Comparison of ENCODE assay signal across 15 mouse cellular contexts in the genomic region with DNA sequence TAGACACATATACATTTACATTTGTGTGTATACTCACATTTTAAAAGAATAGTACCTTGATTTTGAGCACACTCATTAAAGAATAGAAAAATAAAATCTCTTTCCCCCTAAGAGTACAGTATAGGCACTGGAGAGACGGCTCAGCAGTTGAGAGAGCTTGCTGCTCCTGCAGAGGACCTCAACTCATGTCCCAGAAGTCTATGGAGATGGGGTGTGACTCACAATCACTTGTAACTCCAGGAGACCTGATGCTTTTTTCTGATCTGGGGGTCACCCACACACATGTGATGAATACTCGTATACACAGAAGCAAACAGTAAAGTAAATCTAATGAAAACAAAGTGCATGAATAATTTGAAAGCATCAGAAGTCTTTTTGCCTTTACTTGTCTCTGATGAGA.
"Had no signal": no experiment of that assay in that cellular context is flagged by ENCODE, and none has a peak within 500 bp of the region (broad histone marks: within the 10 kb centered on the region; RNA-seq: fewer than 3 reads in every experiment).

No protein-coding gene starts in this region.

- H3K4me1 ChIP-seq: neural tube, embryonic 15.5 days had no signal

- H3K9ac ChIP-seq: neural tube, embryonic 15.5 days; stomach, embryonic 15.5 days had no signal

- H3K4me2 ChIP-seq: neural tube, embryonic 15.5 days; stomach, embryonic 15.5 days had no signal

- H3K36me3 ChIP-seq: neural tube, embryonic 15.5 days; stomach, embryonic 15.5 days had no signal

- H3K4me3 ChIP-seq: neural tube, embryonic 15.5 days; stomach, embryonic 15.5 days had no signal

- H3K27me3 ChIP-seq: neural tube, embryonic 15.5 days; stomach, embryonic 15.5 days had no signal

- DNase-seq: retina, postnatal 1 day; right cerebral cortex, adult 18-20 months; right cerebral cortex, postnatal 14 days; right cerebral cortex, postnatal 25 days; right cerebral cortex, postnatal 4 days; spleen, adult 18-20 months; thymus, adult 18-20 months; thymus, adult 2 months; thymus, postnatal 14 days; thymus, postnatal 25 days; thymus, postnatal 36 days; thymus, postnatal 4 days had no signal

- H3K9me3 ChIP-seq: neural tube, embryonic 15.5 days; stomach, embryonic 15.5 days had no signal

- H3K27ac ChIP-seq: neural tube, embryonic 15.5 days; stomach, embryonic 15.5 days; stomach, postnatal 0 days had no signal
